Mouse (Mus musculus): ENCODE measurements around the gene Sub1.

- no peak for TF ChIP-seq TAL1 (IDR thresholded peaks at IDR 0.05; ENCODE audit: low read length)
- TF ChIP-seq GATA1 (IDR thresholded peaks at IDR 0.05; ENCODE audit: low read length), result no peak
These were observed 28.6 kb upstream of the Sub1 start for GRCm38 (mm10) chr15:12025341-12025740.

All from erythroblast, embryonic 14.5 days (primary cell).